Mouse (Mus musculus) regulatory T cell (primary cell): ENCODE data around the gene Prpf4.

Experiments
- in situ Hi-C: fragments of 300-600 bp; cut with MboI, MseI; formaldehyde crosslinking; loops from one replicate; pipeline ENCODE4 v1.15.1; 2025; ENCODE audit warnings: high pct_unique_total_duplicates

Gene Prpf4

DNA sequence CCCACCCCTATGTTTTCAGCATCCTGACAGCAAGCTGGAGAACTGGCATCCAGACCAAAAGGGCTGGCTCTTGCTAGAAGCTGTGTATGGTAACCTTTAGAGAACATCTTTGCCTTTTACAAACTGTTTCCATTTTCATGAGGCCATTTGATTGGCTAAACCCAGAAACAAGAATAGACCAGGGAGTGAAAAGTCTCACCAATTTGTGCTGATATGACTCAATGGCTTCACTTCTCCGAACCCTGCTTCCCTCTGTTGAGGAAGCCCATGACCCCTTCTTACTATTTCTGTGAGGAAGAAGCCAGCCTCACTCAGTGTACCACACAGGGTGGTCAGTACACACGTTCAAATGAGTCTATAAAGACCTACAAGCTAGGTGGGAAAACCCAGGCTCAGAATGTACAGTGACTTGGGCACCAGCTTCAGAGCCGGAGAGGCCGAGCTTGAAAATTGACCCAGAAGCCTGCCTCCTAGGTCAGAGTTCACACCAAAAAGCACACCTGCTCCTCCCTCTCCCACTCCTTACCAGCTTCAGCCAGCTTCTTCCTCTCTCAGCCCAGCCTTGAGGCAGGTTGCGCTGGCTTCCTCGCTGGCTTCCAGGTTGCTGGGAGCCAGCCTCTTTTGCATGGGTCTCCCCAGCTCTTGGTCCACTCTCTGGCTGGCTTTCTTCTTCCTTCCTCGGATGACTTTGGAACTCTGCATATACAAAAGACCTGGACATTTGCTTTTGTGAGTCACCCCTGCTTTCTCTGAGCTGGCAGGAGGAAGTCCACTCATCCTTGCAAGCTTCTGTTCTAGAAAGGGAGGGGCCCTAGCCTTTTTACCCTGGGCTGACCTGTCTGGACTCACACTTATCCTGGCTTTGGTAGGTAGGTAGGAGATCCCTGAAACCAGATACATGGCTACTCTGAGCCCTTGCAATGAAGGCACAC, 25.6 kb downstream of the Prpf4 start:
- in situ Hi-C loops: no loop called here

DNA sequence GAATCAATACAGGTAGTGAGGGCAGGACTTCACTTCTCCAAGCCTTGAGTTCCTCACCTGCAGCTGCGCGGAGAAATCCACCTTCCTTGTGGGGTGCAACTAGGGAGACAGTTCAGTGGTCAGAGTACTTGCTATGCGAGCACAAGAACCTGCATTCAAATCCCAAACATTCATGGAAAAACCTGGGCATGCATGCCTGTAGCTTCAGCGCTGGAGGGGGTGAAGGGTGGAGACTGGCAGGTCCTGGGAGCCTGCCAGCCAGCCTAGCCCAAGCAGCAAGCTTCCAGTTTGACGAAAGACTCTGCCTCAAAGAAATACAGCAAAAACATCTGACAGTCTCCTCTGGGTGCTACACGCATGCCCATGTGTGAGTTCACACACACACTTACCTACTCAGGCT, 26.5 kb downstream of the Prpf4 start, which contains the start of gene Rnf183:
Gene Rnf183 (minus strand): TSS at position 172 of the 400 bp plus-strand sequence.
- in situ Hi-C loops: no loop called here

GRCm38 (mm10) chr4:62437256-62437778, 28.7 kb downstream of the Prpf4 start:
- in situ Hi-C loops: no loop called here

- in situ Hi-C loops: no loop called here
Measured at GRCm38 (mm10) chr4:62437871-62438270, 29.3 kb downstream of the Prpf4 start.

DNA sequence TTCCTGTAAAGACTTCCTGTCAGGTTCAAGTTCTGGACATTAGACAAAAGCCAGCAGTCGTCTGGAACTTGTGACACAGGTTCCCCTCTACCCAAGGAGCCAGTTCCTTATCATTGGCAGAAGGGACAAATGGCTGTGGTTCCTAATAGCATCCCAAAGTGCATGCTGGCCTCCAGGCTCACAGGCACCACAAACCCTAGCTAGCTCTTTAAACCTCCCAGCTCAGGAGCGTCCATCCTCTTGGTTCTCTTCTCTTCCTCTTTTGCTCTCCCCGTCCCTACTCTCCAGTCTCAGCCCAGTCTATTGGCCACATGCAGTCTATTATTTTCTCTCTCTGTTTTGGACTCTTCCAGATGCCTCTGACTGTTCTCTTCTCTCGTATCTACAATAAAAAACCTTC, 31.2 kb downstream of the Prpf4 start:
- in situ Hi-C loops: no loop called here

- in situ Hi-C loops: no loop called here
Measured at GRCm38 (mm10) chr4:62440544-62440943, 31.9 kb downstream of the Prpf4 start.

DNA sequence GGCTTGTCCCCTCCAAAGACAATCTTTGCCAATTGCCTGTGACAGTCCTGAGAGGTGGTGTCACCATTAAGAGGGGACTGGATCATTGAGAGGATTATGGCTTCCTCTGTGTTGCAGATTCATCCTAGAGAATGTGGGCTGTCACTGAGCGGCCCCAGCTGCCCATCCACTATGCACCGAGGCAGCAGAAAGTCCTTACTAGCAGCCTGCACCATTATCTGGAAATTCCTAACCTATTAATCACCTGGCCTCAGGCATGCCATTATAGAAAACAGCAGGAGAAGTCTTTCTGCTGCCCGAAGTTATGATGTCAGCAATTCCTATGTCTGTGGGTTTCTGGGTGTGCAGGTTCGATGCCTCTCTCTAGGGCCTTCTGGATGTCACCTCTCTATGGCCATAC, 32.4 kb downstream of the Prpf4 start:
- in situ Hi-C loops: no loop called here

DNA sequence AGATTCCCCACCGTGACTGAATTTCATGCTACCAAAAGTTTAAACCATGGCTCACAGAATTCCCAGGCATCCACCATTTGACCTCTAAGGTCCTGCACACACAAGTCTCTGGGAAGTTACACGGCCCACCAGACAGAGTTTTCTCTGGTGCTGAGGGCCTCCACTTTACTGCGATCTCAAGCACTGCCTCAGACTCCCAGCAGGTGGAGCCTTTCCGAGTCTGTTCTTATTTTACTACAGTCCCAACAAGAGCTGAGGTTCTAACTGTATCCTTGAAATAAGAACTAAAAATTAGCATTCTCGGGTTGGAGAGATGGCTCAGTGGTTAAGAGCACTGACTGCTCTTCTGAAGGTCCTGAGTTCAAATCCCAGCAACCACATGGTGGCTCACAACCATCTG, 46.4 kb downstream of the Prpf4 start:
- in situ Hi-C loops: loop anchor here (5.0 kb wide), 1 partner anchor 312 kb away; no protein-coding TSS in a partner anchor

- in situ Hi-C loops: no loop called here
Measured at GRCm38 (mm10) chr4:62459081-62459480, 50.5 kb downstream of the Prpf4 start.

- in situ Hi-C loops: loop anchor here (5.0 kb wide), 1 partner anchor 102 kb away; no protein-coding TSS in a partner anchor
Measured at GRCm38 (mm10) chr4:62460348-62460747, 51.8 kb downstream of the Prpf4 start.

DNA sequence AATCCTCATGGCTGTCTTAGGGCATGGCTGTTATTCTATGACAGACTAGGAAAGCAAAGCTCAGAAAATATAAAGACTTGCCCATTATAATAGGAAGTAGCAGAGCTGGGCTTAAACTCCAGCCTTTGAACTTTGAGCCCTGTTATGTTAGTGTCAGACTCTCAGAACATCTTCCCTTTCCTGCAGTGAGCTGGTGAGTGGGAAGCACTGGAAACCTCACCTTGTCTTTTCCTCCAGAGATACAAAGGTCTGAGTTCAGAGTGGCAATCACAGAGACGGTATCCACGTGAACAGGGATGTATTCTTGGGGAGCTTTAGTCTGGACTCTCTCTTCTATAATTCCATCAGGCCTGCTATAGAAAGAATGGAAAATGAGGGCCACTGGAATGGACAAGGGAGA, 54.5 kb downstream of the Prpf4 start:
- in situ Hi-C loops: loop anchor here (5.0 kb wide), 1 partner anchor 99 kb away; no protein-coding TSS in a partner anchor

DNA sequence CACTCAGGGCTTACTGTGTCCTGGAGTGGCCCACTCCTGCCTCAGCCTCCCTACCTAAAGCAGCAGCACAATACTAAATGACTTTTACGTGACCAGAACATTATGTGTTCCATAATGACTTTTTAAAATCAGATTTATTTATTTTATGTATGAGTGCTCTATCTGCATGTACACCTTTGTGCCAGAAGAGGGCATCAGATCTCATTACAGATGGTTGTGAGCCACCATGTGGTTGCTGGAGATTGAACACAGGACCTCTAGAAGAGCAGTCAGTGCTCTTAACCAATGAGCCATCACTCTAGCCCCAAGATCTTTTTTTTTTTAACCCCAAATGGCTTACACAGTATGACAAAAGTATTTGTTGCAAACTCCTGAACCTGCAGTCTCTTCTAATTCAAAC, 59.6 kb downstream of the Prpf4 start:
- in situ Hi-C loops: no loop called here

- in situ Hi-C loops: loop anchor here (5.0 kb wide), 1 partner anchor 287 kb away; no protein-coding TSS in a partner anchor
Measured at GRCm38 (mm10) chr4:62470598-62471051, 62.0 kb downstream of the Prpf4 start, which contains the start of gene Wdr31. Gene Wdr31, minus strand, starts transcription at chr4:62470896.

- in situ Hi-C loops: loop anchor here (5.0 kb wide), 1 partner anchor 285 kb away; no protein-coding TSS in a partner anchor
Measured at GRCm38 (mm10) chr4:62472071-62472470, 63.5 kb downstream of the Prpf4 start.

DNA sequence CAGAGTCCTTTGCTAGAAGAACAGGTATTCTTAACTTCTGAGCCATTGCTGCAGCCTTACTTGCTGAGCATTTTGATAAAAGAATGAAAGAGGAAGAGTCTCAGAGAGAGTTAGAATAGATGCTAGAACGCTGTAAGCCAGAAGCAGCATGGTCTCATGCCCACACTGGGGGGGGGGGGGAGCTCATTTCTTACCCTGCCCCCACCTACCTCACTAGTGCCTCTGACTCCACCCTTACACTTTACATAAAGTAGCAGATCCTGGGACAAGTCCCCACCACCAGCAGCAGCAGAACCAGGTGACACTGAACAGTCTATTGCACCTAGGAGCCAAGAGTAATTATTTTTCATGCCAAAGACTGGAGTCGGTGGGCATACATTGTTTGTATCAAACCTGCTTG, 66.5 kb downstream of the Prpf4 start:
- in situ Hi-C loops: loop anchor here (25.0 kb wide), 1 partner anchor 912 kb away; no protein-coding TSS in a partner anchor

- in situ Hi-C loops: loop anchor here (25.0 kb wide), 1 partner anchor 912 kb away; no protein-coding TSS in a partner anchor
Measured at GRCm38 (mm10) chr4:62475793-62476192, 67.2 kb downstream of the Prpf4 start.
